Comparison of ENCODE assay signal across 13 mouse cellular contexts in the genomic region with DNA sequence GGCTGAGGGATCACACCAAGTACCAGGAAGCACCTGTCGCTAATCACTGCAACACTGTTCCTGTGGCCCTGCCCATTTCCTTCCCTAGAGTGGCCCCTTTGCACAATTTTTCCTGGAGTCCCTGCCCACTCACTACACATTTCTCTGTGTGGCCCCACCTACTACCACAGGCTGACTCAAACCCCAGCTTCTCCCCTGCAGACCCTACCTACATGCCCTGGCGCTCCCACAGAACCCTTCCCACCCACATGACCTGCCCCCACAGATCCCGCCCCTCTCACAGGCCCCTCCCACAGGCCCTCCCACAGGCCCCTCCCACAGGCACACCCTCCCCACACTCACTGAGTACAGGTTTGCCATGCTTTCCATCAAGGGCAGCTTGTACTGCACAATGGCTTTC. TPM values are rescaled to one million over a fixed set of nuclear protein-coding genes. Genes with fewer than 3 reads are reported as not detected.
DNase-seq lines count a peak whose midpoint lies in the region; ATAC-seq lines count a peak whose summit lies in the region.
"Had no signal": no experiment of that assay in that cellular context is flagged by ENCODE, and none has a peak within 500 bp of the region (broad histone marks: within the 10 kb centered on the region; RNA-seq: fewer than 3 reads in every experiment).

No protein-coding gene starts in this region.

- H3K4me3 ChIP-seq in heart, embryonic 10.5 days: no peak overlapping the region
- H3K4me3 ChIP-seq in liver, embryonic 16.5 days (ENCODE audit: low read depth, low read length): no peak overlapping the region
- H3K4me3 ChIP-seq: forebrain, embryonic 15.5 days; heart, embryonic 13.5 days; limb, embryonic 15.5 days had no signal

- H3K27ac ChIP-seq in heart, embryonic 10.5 days: no peak overlapping the region; the same call in 1 of the 2 replicates
- H3K27ac ChIP-seq in liver, embryonic 16.5 days (ENCODE audit: low read length): no peak overlapping the region
- H3K27ac ChIP-seq: forebrain, embryonic 15.5 days; heart, embryonic 13.5 days; limb, embryonic 15.5 days had no signal

- no peaks in the 10 kb centered on the region for H3K36me3 ChIP-seq in heart, embryonic 10.5 days
- no peaks in the 10 kb centered on the region for H3K36me3 ChIP-seq in liver, embryonic 16.5 days (ENCODE audit: control insufficient read depth, insufficient read depth)
- H3K36me3 ChIP-seq: forebrain, embryonic 15.5 days; heart, embryonic 13.5 days; limb, embryonic 15.5 days had no signal

- DNase-seq in heart, adult 8-10 months (ENCODE audit: low spot score): peak; percentile 23
- no peak for DNase-seq in heart, embryonic 10.5 days (ENCODE audit: low spot score)
- DNase-seq in 416B (ENCODE audit: low read depth): peak; percentile 94
- DNase-seq in c-Kit-positive CD71-positive TER-119-negative erythroid progenitor cells, embryonic 14.5 days (ENCODE audit: low read depth): peak; percentile 17
- no peak for DNase-seq in right cerebral cortex, adult 18-20 months
- DNase-seq in cerebellum, adult 9-11 months: no peak
- no peak for DNase-seq in adrenal gland, postnatal 10 days

- peaks cover 8% of the 10 kb centered on the region; the same call in 1 of the 2 replicates for H3K4me1 ChIP-seq in heart, embryonic 10.5 days
- H3K4me1 ChIP-seq in liver, embryonic 16.5 days (ENCODE audit: control insufficient read depth, low read depth, low read length): no peaks in the 10 kb centered on the region; the same call in 1 of the 2 replicates

- H3K9me3 ChIP-seq in heart, embryonic 10.5 days: no peaks in the 10 kb centered on the region
- no peaks in the 10 kb centered on the region; the same call in 1 of the 2 replicates for H3K9me3 ChIP-seq in liver, embryonic 16.5 days (replicated peaks; ENCODE audit: control insufficient read depth, low read length)
- H3K9me3 ChIP-seq: forebrain, embryonic 15.5 days; heart, embryonic 13.5 days; limb, embryonic 15.5 days had no signal

- H3K27me3 ChIP-seq in heart, embryonic 10.5 days (ENCODE audit: insufficient read depth, poor library complexity, severe bottlenecking): no peaks in the 10 kb centered on the region
- H3K27me3 ChIP-seq in liver, embryonic 16.5 days (ENCODE audit: control insufficient read depth, insufficient read depth, low read depth, low read length): no peaks in the 10 kb centered on the region
- H3K27me3 ChIP-seq: forebrain, embryonic 15.5 days; heart, embryonic 13.5 days; limb, embryonic 15.5 days had no signal

- no peak overlapping the region for H3K4me2 ChIP-seq in liver, embryonic 16.5 days (ENCODE audit: low read depth, low read length)
- H3K4me2 ChIP-seq: forebrain, embryonic 15.5 days; heart, embryonic 13.5 days; limb, embryonic 15.5 days had no signal

- H3K9ac ChIP-seq in liver, embryonic 16.5 days (ENCODE audit: low read depth, low read length): no peak overlapping the region
- H3K9ac ChIP-seq: forebrain, embryonic 15.5 days; heart, embryonic 13.5 days; limb, embryonic 15.5 days had no signal

- 36% methylated on average over 3 of the region's 3 CpGs for WGBS in heart, embryonic 10.5 days
- WGBS in liver, embryonic 16.5 days (ENCODE audit: insufficient replicate concordance): 5% methylated on average over 3 of the region's 3 CpGs

- peak; percentile 60 for ATAC-seq in liver, embryonic 16.5 days (ENCODE audit: low read depth)
- ATAC-seq: forebrain, embryonic 15.5 days had no signal

RNA-seq across cellular contexts. Expression of a gene that starts 13.1 kb away (rescaled TPM):
- not detected for total RNA-seq in heart, adult 8-10 months (2022)
- not detected in 2 replicates for polyA plus RNA-seq in heart, embryonic 10.5 days (2016; fragmentation: Nextera tagmentation; extraction: Ambion mirVana)
- polyA plus RNA-seq in liver, embryonic 16.5 days (2015; fragmentation: Nextera tagmentation; extraction: Ambion mirVana): not detected in 2 replicates
- total RNA-seq in adrenal gland, postnatal 10 days (2021): under 1 TPM in 1 of 2 experiments, not detected in 1; 0.12 TPM
- polyA plus RNA-seq: cortical plate, adult 2 months; forebrain, embryonic 15.5 days; heart, embryonic 13.5 days; limb, embryonic 15.5 days; neural tube, embryonic 14.5 days had no signal

RNA-seq across cellular contexts. Expression of a gene that starts 14.1 kb away (rescaled TPM):
- total RNA-seq in heart, adult 8-10 months (2022): not detected
- 0.33 and 0.40 TPM in 2 replicates for polyA plus RNA-seq in heart, embryonic 10.5 days (2016; fragmentation: Nextera tagmentation; extraction: Ambion mirVana)
- 0.02 and 0.05 TPM in 2 replicates for polyA plus RNA-seq in liver, embryonic 16.5 days (2015; fragmentation: Nextera tagmentation; extraction: Ambion mirVana)
- 1 to 10 TPM; 1.2 to 2.6 TPM for total RNA-seq in adrenal gland, postnatal 10 days (2021)

RNA-seq across cellular contexts. Expression of a gene that starts 30.4 kb away (rescaled TPM):
- total RNA-seq in heart, adult 8-10 months (2022): 1 to 10 TPM; 1.6 to 3.5 (median 2.7) TPM
- 4.0 and 4.8 TPM in 2 replicates for polyA plus RNA-seq in heart, embryonic 10.5 days (2016; fragmentation: Nextera tagmentation; extraction: Ambion mirVana)
- 12.4 and 12.6 TPM in 2 replicates for polyA plus RNA-seq in liver, embryonic 16.5 days (2015; fragmentation: Nextera tagmentation; extraction: Ambion mirVana)
- 1 to 10 TPM; 5.5 to 5.7 TPM for total RNA-seq in adrenal gland, postnatal 10 days (2021)

Comparison
In these comparisons a context has a peak if more than half of its experiments do, and no peak if none do; other contexts are left out.
1. DNase-seq: peak in heart, adult 8-10 months (single experiment), 416B (single experiment) and c-Kit-positive CD71-positive TER-119-negative erythroid progenitor cells, embryonic 14.5 days (single experiment); none in heart, embryonic 10.5 days (single experiment), right cerebral cortex, adult 18-20 months (single experiment), cerebellum, adult 9-11 months (single experiment) and adrenal gland, postnatal 10 days (single experiment).